In the genomic region with DNA sequence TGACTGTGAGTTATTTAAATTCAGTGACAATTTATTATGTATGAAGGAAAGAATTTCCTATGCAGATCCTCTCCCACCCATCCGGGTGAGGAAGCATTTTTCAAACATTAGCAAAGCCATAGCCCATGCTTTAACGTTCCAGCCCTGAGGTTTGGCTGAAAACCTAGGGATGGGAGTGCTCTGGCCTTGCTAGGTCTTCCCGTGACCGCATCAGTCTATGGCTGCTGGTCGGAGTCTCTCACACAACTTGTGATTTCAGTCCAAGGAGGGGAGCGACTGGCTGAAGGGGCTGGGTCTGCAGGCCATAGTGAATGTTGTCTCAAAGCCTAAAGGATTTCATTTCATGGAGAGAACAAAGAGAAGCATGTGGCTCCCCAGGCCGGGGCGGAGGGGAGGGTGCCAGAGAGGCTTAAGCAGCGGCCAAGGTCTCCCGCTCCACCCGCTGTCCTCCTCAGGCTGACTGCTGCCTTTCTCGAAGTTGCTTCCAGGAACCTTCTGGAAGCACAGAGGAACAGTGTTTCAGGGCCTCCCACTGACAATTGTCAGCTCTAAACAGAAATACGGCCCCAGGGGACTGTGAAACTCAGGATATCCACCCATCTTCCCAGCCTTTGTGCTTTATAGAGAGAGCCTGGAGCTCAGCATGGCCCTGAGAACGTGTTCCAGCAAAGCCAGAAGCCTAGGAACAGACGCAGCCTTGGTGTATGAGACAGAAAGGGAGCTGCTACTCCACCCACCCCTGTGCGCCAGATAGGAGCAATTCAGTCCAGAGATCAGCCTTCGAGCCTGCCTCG, we compare ENCODE assay signal across 8 mouse cellular contexts. TPM values are rescaled to one million over a fixed set of nuclear protein-coding genes. Genes with fewer than 3 reads are reported as not detected.
DNase-seq lines count a peak whose midpoint lies in the region; ATAC-seq lines count a peak whose summit lies in the region.

No protein-coding gene starts in this region.

- H3K4me1 ChIP-seq in forebrain, embryonic 11.5 days (replicated peaks; ENCODE audit: control insufficient read depth, insufficient read depth, low read length) = peaks cover 18% of the 10 kb centered on the region
- peaks cover 45% of the 10 kb centered on the region for H3K4me1 ChIP-seq in hindbrain, embryonic 10.5 days (replicated peaks)
- H3K4me1 ChIP-seq in liver, embryonic 15.5 days (replicated peaks) = peaks cover 47% of the 10 kb centered on the region

- H3K36me3 ChIP-seq in forebrain, embryonic 11.5 days (ENCODE audit: control insufficient read depth, insufficient read depth, low read length) = no peaks in the 10 kb centered on the region
- peaks cover 35% of the 10 kb centered on the region for H3K36me3 ChIP-seq in hindbrain, embryonic 10.5 days
- H3K36me3 ChIP-seq in liver, embryonic 15.5 days (replicated peaks) = peaks cover 4% of the 10 kb centered on the region; the same call in 1 of the 2 replicates

- H3K27me3 ChIP-seq in forebrain, embryonic 11.5 days (ENCODE audit: control insufficient read depth, insufficient read depth, low read length) = no peaks in the 10 kb centered on the region
- no peaks in the 10 kb centered on the region for H3K27me3 ChIP-seq in hindbrain, embryonic 10.5 days (ENCODE audit: insufficient read depth, poor library complexity, severe bottlenecking)
- H3K27me3 ChIP-seq in liver, embryonic 15.5 days = no peaks in the 10 kb centered on the region

- WGBS in forebrain, embryonic 11.5 days = 42% methylated on average over 18 of the region's 18 CpGs
- WGBS in hindbrain, embryonic 10.5 days = 53% methylated on average over 18 of the region's 18 CpGs
- 62% methylated on average over 18 of the region's 18 CpGs for WGBS in liver, embryonic 15.5 days (ENCODE audit: insufficient replicate concordance)

- H3K27ac ChIP-seq in forebrain, embryonic 11.5 days (ENCODE audit: low read depth, low read length) = peak overlapping the region; percentile 12; the same call in 1 of the 2 replicates
- peak overlapping the region; percentile 81 for H3K27ac ChIP-seq in hindbrain, embryonic 10.5 days
- H3K27ac ChIP-seq in liver, embryonic 15.5 days (replicated peaks) = 0 out of 2 replicates have a peak overlapping the region, but pooled peaks have one; percentile 5

- no peaks in the 10 kb centered on the region for H3K9me3 ChIP-seq in forebrain, embryonic 11.5 days (ENCODE audit: control insufficient read depth, low read length)
- H3K9me3 ChIP-seq in hindbrain, embryonic 10.5 days = no peaks in the 10 kb centered on the region
- no peaks in the 10 kb centered on the region for H3K9me3 ChIP-seq in liver, embryonic 15.5 days (replicated peaks)

- H3K4me3 ChIP-seq in forebrain, embryonic 11.5 days (ENCODE audit: low read depth, low read length) = no peak overlapping the region
- H3K4me3 ChIP-seq in hindbrain, embryonic 10.5 days = no peak overlapping the region
- no peak overlapping the region for H3K4me3 ChIP-seq in liver, embryonic 15.5 days (replicated peaks)

- no peak overlapping the region for H3K4me2 ChIP-seq in forebrain, embryonic 11.5 days (ENCODE audit: low read depth, low read length, severe bottlenecking)
- H3K4me2 ChIP-seq in liver, embryonic 15.5 days = no peak overlapping the region

- ATAC-seq in forebrain, embryonic 11.5 days (replicated peaks; ENCODE audit: low FRiP score) = no peak
- no peak for ATAC-seq in liver, embryonic 15.5 days (ENCODE audit: insufficient read depth)

- DNase-seq in cerebellum, adult 18-20 months = peak; percentile 27 to 36
- DNase-seq in cerebellum, adult 8-10 months = no peak
- peak; percentile 34 to 82 for DNase-seq in adrenal gland, adult (ENCODE audit: inconsistent age in 2 of 2, low spot score in 1 of 2)
- DNase-seq in forebrain, embryonic 11.5 days (ENCODE audit: low spot score) = no peak
- peak; percentile 23 for DNase-seq in hindbrain, embryonic 10.5 days (ENCODE audit: low spot score)
- DNase-seq in ovary, postnatal 14 days (ENCODE audit: low spot score) = peak; percentile 41
- DNase-seq in thymus, adult 18-20 months = no peak

- H3K9ac ChIP-seq in forebrain, embryonic 11.5 days (ENCODE audit: low read length) = peak overlapping the region; percentile 39
- H3K9ac ChIP-seq in liver, embryonic 15.5 days = no peak overlapping the region

RNA-seq across cellular contexts. Expression of a gene that starts 38.6 kb away (rescaled TPM):
- polyA plus RNA-seq in forebrain, embryonic 11.5 days (2014; fragmentation: Nextera tagmentation; extraction: Ambion mirVana) = not detected in 2 replicates
- polyA plus RNA-seq in hindbrain, embryonic 10.5 days (2016; fragmentation: Nextera tagmentation; extraction: Ambion mirVana) = not detected in 2 replicates
- not detected in 2 replicates for polyA plus RNA-seq in liver, embryonic 15.5 days (2015; fragmentation: Nextera tagmentation; extraction: Ambion mirVana)

RNA-seq across cellular contexts. Expression of a gene that starts 42.1 kb away (rescaled TPM):
- polyA plus RNA-seq in forebrain, embryonic 11.5 days (2014; fragmentation: Nextera tagmentation; extraction: Ambion mirVana) = 35.6 and 39.1 TPM in 2 replicates
- polyA plus RNA-seq in hindbrain, embryonic 10.5 days (2016; fragmentation: Nextera tagmentation; extraction: Ambion mirVana) = 23.1 and 27.5 TPM in 2 replicates
- 11.8 and 11.9 TPM in 2 replicates for polyA plus RNA-seq in liver, embryonic 15.5 days (2015; fragmentation: Nextera tagmentation; extraction: Ambion mirVana)

RNA-seq across cellular contexts. Expression of a gene that starts 50.9 kb away (rescaled TPM):
- polyA plus RNA-seq in forebrain, embryonic 11.5 days (2014; fragmentation: Nextera tagmentation; extraction: Ambion mirVana) = 14.0 and 16.6 TPM in 2 replicates
- polyA plus RNA-seq in hindbrain, embryonic 10.5 days (2016; fragmentation: Nextera tagmentation; extraction: Ambion mirVana) = 16.1 and 17.5 TPM in 2 replicates
- 5.5 and 5.8 TPM in 2 replicates for polyA plus RNA-seq in liver, embryonic 15.5 days (2015; fragmentation: Nextera tagmentation; extraction: Ambion mirVana)

Comparison
In these comparisons a context has a peak if more than half of its experiments do, and no peak if none do; other contexts are left out.
1. DNase-seq: peak in cerebellum, adult 18-20 months (2 of 2), adrenal gland, adult (2 of 2), hindbrain, embryonic 10.5 days (single experiment) and ovary, postnatal 14 days (single experiment); none in cerebellum, adult 8-10 months (single experiment), forebrain, embryonic 11.5 days (single experiment) and thymus, adult 18-20 months (0 of 2).
2. H3K27ac ChIP-seq: peak in every context shown above with its lines; median percentile 81 in hindbrain, embryonic 10.5 days; 12 in forebrain, embryonic 11.5 days; 5 in liver, embryonic 15.5 days.